Mouse (Mus musculus) megakaryocyte-erythroid progenitor cell, adult 5-6 weeks (primary cell): Measurements from ENCODE around the gene Usp10. TPM values are rescaled to one million over a fixed set of nuclear protein-coding genes. Genes with fewer than 3 reads are reported as not detected.

Experiments used
- ATAC-seq: replicated peaks from 2 replicates; pipeline ENCODE4 v1.8.0; 2016; ENCODE audit warnings: mild to moderate bottlenecking, inconsistent platforms; ENCODE audit not compliant: severe bottlenecking, poor library complexity, low FRiP score, low TSS enrichment
- total RNA-seq, 2 experiments: library from RNA; stranded (forward) in 1 of 2; stranded (reverse) in 1 of 2; fragments of 200-1000, 215-1000 nt in 1 of 2; fragments of >200 nt in 1 of 2; fragmentation: Nextera tagmentation in 1 of 2; gene quantifications; 2 replicates each; pipeline ENCODE4 v1.2.3; 2014 to 2017

Gene Usp10
- total RNA-seq, 2 experiments from 2014 or later = 78.8 to 258 TPM

DNA sequence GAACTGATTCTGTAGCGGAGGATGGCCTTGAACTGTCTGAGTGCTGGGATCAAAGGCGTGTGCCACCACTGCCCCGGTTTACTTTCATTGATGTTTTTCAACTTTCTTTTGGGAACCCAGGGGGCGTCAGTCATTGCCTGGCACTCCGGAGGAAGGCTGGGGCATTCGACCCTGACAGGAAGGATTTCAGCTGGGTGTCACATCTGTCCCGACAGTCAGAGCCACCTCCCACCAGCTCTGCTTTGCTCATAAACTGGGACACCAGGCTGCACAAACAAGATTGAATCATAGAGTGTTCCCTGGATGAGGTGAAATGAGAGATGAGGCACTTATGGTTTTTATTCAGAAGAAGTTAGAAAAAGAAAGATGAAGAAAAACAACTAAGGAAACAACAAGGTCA, 42.1 kb downstream of the Usp10 start:
- no peak for ATAC-seq

DNA sequence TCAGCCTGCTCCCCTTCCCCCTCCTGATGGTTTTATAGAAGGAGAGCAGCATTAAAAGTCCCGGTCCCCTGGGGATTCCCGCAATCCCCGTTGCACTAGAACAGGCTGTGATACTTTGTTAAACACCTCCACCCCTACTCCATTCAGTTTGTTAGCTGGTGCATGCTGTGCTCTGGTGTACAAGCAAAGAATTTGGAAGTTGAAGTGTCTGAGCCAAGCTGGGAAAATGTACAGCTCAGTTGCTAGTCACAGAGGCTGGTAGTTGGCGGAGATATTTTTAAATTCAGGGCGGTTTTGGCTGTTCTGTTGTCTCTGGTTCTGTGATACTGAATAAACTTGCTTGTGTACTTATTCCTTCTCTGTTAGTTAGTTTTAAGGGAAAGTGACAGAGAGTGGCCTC, 42.6 kb downstream of the Usp10 start:
- no peak for ATAC-seq

GRCm38 (mm10) chr8:119955333-119955732, 45.2 kb downstream of the Usp10 start:
- no peak for ATAC-seq

DNA sequence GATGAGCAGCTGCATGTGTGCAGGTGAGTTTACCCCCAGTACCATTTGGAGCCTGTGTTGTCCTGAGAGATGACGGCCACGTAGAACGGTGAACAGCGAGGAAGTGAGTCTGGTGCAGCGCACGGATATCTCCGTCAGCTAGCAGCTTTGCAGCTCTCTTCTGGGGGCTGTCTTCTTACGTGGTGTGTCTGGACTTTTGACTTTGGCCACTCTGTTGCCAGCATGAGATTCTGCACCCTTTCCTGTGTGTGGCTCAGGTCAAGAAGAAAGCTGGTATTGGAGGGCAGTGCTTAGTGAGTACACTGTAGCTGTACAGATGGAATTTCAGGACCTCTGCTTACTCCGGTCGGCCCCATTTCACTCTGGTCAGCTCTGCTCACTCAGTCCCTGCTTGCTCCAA, 47.9 kb downstream of the Usp10 start:
- no peak for ATAC-seq

- ATAC-seq = 0 out of 2 replicates have a peak, but pooled peaks have one; percentile 29
Observed at GRCm38 (mm10) chr8:119960531-119961104, 50.5 kb downstream of the Usp10 start.

GRCm38 (mm10) chr8:119964859-119965258, 54.7 kb downstream of the Usp10 start:
- ATAC-seq = no peak

- no peak for ATAC-seq
Observed at GRCm38 (mm10) chr8:119967435-119967834, 57.3 kb downstream of the Usp10 start.

DNA sequence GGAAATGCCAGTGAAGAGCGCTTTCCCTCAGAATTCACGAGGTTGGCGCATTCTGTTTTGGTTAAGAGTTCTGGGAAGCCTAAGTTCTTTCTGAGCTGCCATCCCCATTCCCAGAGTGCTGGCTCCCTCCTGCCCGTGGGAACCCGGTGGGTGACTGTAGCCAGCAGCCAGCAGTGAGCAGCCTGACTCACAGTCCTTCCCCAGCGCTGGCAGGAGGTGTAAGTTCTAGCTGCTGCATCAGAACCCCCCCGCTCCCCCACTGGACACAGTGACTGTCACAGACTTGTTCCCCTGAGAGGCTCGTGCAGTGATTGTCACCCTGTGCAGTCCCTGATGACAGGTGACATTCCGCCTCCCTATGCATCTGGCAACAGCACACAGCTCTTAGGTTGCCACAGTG, 60.0 kb downstream of the Usp10 start:
- no peak for ATAC-seq

GRCm38 (mm10) chr8:119972558-119972957, 62.4 kb downstream of the Usp10 start:
- peak; percentile 51 for ATAC-seq

DNA sequence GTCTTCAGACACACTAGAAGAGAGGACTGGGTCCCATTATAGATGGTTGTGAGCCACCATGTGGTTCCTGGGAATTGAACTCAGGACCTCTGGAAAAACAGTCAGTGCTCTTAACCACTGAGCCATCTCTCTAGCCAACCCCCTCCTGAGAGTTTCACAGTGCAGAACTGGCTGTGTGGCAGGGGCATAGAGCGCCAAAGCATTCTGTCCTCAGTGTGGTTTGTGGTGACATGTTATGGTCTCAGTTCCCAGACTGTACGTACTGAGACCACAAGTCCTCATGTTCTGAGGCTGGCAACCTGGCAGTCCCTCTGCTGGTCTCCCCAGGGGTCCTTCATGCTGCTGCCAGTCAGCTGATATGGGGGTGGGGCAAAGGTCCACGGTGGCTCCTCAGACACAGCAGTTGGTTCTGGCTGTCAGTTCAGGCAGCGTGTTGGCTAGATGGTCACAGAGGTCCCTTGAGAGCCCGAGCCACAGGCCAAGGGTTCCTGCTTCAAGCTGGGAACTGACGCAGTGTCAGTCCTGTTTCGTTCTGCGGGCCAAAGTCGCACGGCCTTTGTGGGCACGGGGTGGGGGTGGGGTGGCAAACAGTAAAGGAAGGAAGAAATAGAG, 68.7 kb downstream of the Usp10 start:
- ATAC-seq = no peak

DNA sequence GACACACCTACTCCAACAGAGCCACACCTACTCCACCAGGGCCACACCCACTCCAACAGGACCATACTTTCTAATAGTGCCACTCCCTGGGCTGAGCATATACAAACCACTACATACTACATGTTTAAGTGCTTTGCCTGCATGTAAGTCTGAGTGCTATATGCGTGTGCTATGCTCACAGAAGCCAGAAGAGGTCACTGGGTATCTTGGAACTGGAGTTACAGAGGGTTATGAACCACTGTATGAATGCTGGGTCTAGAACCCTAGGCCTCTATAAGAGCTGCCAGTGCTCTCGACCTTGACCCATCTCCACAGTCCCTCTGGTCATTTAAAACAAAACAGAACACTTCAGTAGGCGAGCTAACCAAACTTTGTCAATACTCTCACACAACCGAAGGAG, 71.1 kb downstream of the Usp10 start:
- no peak for ATAC-seq

- peak; percentile 72 for ATAC-seq
Observed at GRCm38 (mm10) chr8:119984085-119984484, 73.9 kb downstream of the Usp10 start.

DNA sequence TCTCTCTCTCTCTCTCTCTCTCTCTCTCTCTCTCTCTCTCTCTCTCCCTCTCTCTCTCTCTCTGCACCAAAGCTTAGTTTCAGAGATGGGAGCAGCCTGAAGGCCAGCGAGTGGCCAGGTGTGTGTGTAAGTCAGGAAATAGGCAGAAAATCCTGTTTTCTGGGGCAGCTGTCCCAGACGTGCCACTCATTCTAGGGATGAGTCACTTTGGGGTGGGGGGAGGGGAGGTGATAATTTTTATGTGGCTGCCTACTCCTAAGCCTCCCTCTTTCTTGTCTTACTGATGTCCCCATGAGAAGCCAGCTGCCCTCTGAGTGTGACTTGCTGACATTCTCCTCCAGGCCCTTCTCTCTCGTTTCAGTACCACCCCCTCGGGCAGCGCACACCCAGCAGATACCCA, 76.0 kb downstream of the Usp10 start:
- no peak for ATAC-seq

DNA sequence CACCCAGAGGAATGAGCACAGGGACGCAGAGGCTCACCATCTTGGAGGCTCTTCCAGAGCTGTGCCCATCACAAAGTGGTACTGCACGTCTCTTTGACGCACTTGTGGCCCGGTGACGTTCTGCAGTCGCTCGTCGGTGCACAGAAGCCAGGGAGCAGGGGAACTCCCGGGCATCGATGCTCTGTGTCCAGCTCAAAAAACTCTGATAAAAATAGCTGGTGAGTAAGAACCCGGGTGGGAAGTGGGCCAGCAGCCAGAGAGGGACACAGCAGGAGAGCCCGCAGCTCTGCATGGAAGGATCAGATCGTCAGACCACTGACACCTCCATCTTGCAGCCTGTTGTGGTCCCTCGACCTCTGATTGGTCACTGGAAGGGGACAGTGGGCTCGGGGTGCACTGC, 77.9 kb downstream of the Usp10 start:
- ATAC-seq = no peak

GRCm38 (mm10) chr8:119992249-119992648, 82.1 kb downstream of the Usp10 start, which contains the start of gene Crispld2:
Gene Crispld2 (plus strand): TSS chr8:119992438.
- peak; percentile 92 for ATAC-seq

DNA sequence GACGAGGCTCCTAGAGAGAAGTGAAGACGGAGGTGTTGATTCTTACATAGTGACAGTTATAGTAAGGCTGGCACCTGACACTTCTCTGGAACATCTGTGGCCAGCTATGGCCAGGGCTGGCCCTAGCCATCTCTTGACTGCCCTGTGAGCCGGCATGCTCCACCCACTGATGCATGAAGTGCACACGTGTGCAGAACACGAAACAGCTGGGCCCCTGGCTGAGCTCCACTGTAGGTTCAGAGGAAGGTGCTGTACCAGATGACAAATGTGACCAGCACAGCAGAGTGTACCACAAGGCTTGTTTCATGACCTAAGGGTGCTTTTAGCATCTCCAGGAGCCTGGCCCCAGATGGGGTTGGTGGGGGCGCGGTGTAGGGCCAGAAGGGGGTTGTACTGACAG, 84.0 kb downstream of the Usp10 start:
- ATAC-seq = no peak

DNA sequence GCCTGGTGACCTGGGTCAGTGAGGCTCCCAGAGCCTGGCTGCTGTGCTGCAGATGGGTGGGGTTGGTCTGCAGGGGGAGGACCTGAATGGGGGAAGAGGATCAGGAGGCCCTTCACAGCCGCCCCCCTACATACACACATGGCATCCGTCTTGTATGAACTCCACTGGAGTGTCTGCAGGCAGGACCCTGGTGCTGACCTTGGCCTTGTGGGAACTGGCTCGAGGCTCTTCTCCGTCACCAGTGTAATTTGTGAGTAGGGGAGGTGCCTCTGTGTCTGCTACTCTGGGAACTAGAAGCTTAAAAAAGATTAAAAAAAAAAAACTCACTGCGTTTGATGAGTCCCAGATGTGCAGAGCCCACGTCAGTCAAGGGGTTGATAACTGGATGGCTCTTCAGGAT, 84.4 kb downstream of the Usp10 start:
- ATAC-seq = no peak

DNA sequence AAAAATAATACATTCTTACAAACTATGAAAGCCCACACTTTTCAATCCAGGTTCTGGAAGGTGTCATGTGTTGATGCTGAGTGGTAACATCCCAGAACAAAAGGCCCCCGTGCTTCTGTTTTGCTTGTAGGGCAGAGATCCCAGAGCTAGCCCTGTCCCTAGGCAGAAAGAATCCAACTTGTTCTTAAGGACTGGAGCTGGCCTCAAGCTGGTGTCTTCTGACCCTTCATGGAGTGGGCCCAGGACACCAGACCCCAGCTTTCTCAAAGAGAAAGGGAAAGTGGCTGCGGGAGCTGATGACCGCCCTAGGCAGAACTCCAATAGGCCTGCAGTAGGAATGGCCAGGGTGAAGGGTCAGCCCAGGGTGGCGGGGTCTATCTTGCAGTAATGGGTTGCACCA, 87.1 kb downstream of the Usp10 start:
- ATAC-seq = no peak

DNA sequence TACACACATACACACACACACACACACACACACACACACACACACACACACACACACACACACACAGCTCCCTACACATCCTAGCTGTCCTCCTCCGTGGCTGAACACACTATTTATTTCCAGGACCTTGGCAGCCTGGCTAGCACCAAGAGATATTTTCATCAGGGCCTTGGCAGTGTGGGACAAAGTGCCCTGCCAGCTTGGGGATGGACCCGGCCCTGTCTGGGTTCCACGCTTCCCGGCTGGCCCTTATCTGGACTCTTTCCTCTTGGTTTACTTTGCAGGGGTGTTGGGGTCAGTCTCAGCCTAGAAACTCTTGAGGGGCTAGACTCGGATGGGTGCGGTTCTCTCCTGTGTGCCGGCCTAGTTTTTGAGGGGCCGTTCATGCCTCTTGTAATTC, 90.3 kb downstream of the Usp10 start:
- no peak for ATAC-seq

GRCm38 (mm10) chr8:120001712-120002111, 91.6 kb downstream of the Usp10 start:
- no peak for ATAC-seq

DNA sequence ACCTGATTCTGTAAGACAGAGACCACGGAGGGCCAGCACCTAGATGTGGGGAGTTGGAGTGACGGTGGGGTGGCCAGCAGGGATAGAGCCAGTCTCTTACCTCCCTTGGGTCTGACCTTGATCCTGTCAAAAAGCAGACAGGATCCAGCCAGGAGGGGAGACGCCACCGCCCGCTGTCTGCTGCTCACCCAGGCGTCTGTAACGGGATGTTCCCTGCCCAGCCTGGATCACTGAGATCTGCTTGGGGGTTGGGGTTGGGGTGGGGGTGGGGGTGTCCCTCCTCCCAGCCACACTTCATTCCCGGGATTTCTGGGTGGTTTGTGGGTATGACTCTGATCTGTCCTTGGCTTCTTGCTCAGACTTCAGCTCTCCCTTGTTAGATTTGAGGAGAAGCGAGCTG, 92.2 kb downstream of the Usp10 start:
- no peak for ATAC-seq
